Mouse (Mus musculus) CH12.LX (cell line): ENCODE measurements around the gene Nynrin. TPM values are rescaled to one million over a fixed set of nuclear protein-coding genes. Genes with fewer than 3 reads are reported as not detected.

Source experiments
- DNase-seq: peaks from one replicate; pipeline ENCODE4 v3.0.0-alpha.2; 2013; ENCODE audit errors: extremely low read depth
- H3K27ac ChIP-seq: 2 replicates; pipeline ENCODE4 v1.5.1; 2012; ENCODE audit warnings: low read depth, mild to moderate bottlenecking, control low read depth, moderate library complexity; ENCODE audit not compliant: insufficient read depth
- H3K27me3 ChIP-seq: replicated peaks from 2 replicates; pipeline ENCODE3; 2012; ENCODE audit warnings: inconsistent platforms
- H3K36me3 ChIP-seq, 2 experiments: replicated peaks in 1 of 2; 2 replicates each; pipeline versions ENCODE3 to v1.6.1; 2012; ENCODE audit warnings: inconsistent platforms in 1 of 2, low read length in 1 of 2, mild to moderate bottlenecking in 1 of 2, mixed read lengths in 1 of 2, moderate library complexity in 1 of 2; ENCODE audit not compliant: control insufficient read depth in 1 of 2, insufficient read depth in 1 of 2
- H3K4me1 ChIP-seq, 2 experiments: 2 replicates each; pipeline ENCODE4 v1.6.1; 2012; ENCODE audit warnings: inconsistent platforms in 1 of 2, moderate library complexity in 1 of 2; ENCODE audit not compliant: insufficient read depth in 2 of 2, control insufficient read depth in 1 of 2
- H3K4me2 ChIP-seq: 2 replicates; pipeline ENCODE4 v1.6.1; 2012; ENCODE audit warnings: low read depth, mild to moderate bottlenecking, control low read depth; ENCODE audit not compliant: poor library complexity, insufficient read depth, severe bottlenecking
- H3K4me3 ChIP-seq, 3 experiments: fragments of 150-350 bp in 1 of 3; sonication (generic) in 1 of 3; replicated peaks in 1 of 3; 2 replicates each; pipeline versions ENCODE3 to v1.5.1; 2011 to 2012; ENCODE audit warnings: low read depth in 2 of 3, low read length in 2 of 3, mild to moderate bottlenecking in 2 of 3, moderate library complexity in 2 of 3, control low read depth in 1 of 3, improper control_type of control experiment in 1 of 3, inconsistent platforms in 1 of 3, mixed read lengths in 1 of 3; ENCODE audit not compliant: poor library complexity in 1 of 3
- H3K79me2 ChIP-seq: replicated peaks from 2 replicates; pipeline ENCODE4 v1.6.1; 2012; ENCODE audit warnings: mild to moderate bottlenecking, moderate library complexity; ENCODE audit not compliant: control insufficient read depth, poor library complexity, insufficient read depth, severe bottlenecking; ENCODE audit errors: extremely low read depth
- H3K9ac ChIP-seq: 2 replicates; pipeline ENCODE4 v1.6.1; 2012; ENCODE audit warnings: low read depth, mild to moderate bottlenecking, control low read depth, moderate library complexity; ENCODE audit not compliant: insufficient read depth
- H3K9me3 ChIP-seq: replicated peaks from 2 replicates; pipeline ENCODE3; 2012; ENCODE audit warnings: low read length, inconsistent platforms, mixed read lengths
- BHLHE40 ChIP-seq: IDR thresholded peaks from 2 replicates; pipeline ENCODE4 v1.6.1; 2011; ENCODE audit warnings: mild to moderate bottlenecking, low read depth, low read length, improper control_type of control experiment
- CHD1 ChIP-seq: IDR thresholded peaks from 2 replicates; pipeline ENCODE4 v1.6.1; 2012; ENCODE audit warnings: low read depth, low read length, improper control_type of control experiment, inconsistent platforms
- CHD2 ChIP-seq: IDR thresholded peaks from 2 replicates; pipeline ENCODE4 v1.6.1; 2011; ENCODE audit warnings: low read length, improper control_type of control experiment
- CTCF ChIP-seq, 2 experiments: IDR thresholded peaks in 1 of 2; conservative IDR thresholded peaks in 1 of 2; 2 replicates each; pipeline ENCODE4 v1.5.1; 2011 to 2012; ENCODE audit warnings: low read depth in 2 of 2, low read length in 2 of 2, improper control_type of control experiment in 1 of 2, inconsistent platforms in 1 of 2, mild to moderate bottlenecking in 1 of 2, moderate library complexity in 1 of 2
- E2F4 ChIP-seq: IDR thresholded peaks from 2 replicates; pipeline ENCODE4 v1.6.1; 2011; ENCODE audit warnings: low read depth, low read length, improper control_type of control experiment; ENCODE audit not compliant: insufficient replicate concordance
- ELF1 ChIP-seq: IDR thresholded peaks from 2 replicates; pipeline ENCODE4 v1.6.1; 2014; ENCODE audit warnings: low read depth, mild to moderate bottlenecking, inconsistent platforms, low read length, improper control_type of control experiment
- EP300 ChIP-seq: IDR thresholded peaks from 2 replicates; pipeline ENCODE4 v1.6.1; 2011; ENCODE audit warnings: low read length, improper control_type of control experiment
- ETS1 ChIP-seq: conservative IDR thresholded peaks from 2 replicates; pipeline ENCODE4 v1.6.1; 2012; ENCODE audit warnings: low read depth, mild to moderate bottlenecking, inconsistent platforms, low read length, improper control_type of control experiment, moderate library complexity
- GABPA ChIP-seq: IDR thresholded peaks from 2 replicates; pipeline ENCODE4 v1.6.1; 2012; ENCODE audit warnings: low read depth, low read length, improper control_type of control experiment, inconsistent platforms; ENCODE audit not compliant: insufficient replicate concordance
- HCFC1 ChIP-seq: IDR thresholded peaks from 2 replicates; pipeline ENCODE4 v1.6.1; 2012; ENCODE audit warnings: low read depth, mild to moderate bottlenecking, inconsistent platforms, low read length, improper control_type of control experiment
- JUN ChIP-seq: IDR thresholded peaks from 2 replicates; pipeline ENCODE4 v1.6.1; 2011; ENCODE audit warnings: low read depth, mild to moderate bottlenecking, low read length, improper control_type of control experiment, moderate library complexity; ENCODE audit not compliant: insufficient read depth
- JUND ChIP-seq: conservative IDR thresholded peaks from 2 replicates; pipeline ENCODE4 v1.6.1; 2011; ENCODE audit warnings: low read depth, low read length, improper control_type of control experiment
- KAT2A ChIP-seq: IDR thresholded peaks from 2 replicates; pipeline ENCODE4 v1.6.1; 2012; ENCODE audit warnings: low read length, improper control_type of control experiment, inconsistent platforms; ENCODE audit not compliant: insufficient replicate concordance
- MAFK ChIP-seq: IDR thresholded peaks from 2 replicates; pipeline ENCODE4 v1.6.1; 2011; ENCODE audit warnings: low read length, improper control_type of control experiment; ENCODE audit not compliant: insufficient replicate concordance
- MAZ ChIP-seq: IDR thresholded peaks from 2 replicates; pipeline ENCODE4 v1.6.1; 2012; ENCODE audit warnings: low read depth, mild to moderate bottlenecking, inconsistent platforms, low read length, improper control_type of control experiment, moderate library complexity
- MEF2A ChIP-seq: IDR thresholded peaks from 2 replicates; pipeline ENCODE4 v1.6.1; 2014; ENCODE audit warnings: low read depth, mild to moderate bottlenecking, inconsistent platforms, low read length, improper control_type of control experiment, borderline replicate concordance
- MXI1 ChIP-seq: IDR thresholded peaks from 2 replicates; pipeline ENCODE4 v1.6.1; 2011; ENCODE audit warnings: mild to moderate bottlenecking, low read depth, low read length, improper control_type of control experiment
- NELFE ChIP-seq: IDR thresholded peaks from 2 replicates; pipeline ENCODE4 v1.6.1; 2011; ENCODE audit warnings: low read depth, low read length, improper control_type of control experiment
- NRF1 ChIP-seq: IDR thresholded peaks from 2 replicates; pipeline ENCODE4 v1.6.1; 2014; ENCODE audit warnings: low read depth, mild to moderate bottlenecking, inconsistent platforms, low read length, improper control_type of control experiment, moderate library complexity
- PAX5 ChIP-seq: IDR thresholded peaks from 2 replicates; pipeline ENCODE4 v1.6.1; 2012; ENCODE audit warnings: low read length, inconsistent platforms, mixed read lengths
- POLR2A ChIP-seq: IDR thresholded peaks from 2 replicates; pipeline ENCODE4 v1.6.1; 2011; ENCODE audit warnings: low read depth, mild to moderate bottlenecking, improper control_type of control experiment, low read length
- POLR2AphosphoS2 ChIP-seq: IDR thresholded peaks from 2 replicates; pipeline ENCODE4 v1.6.1; 2011; ENCODE audit warnings: low read depth, low read length, improper control_type of control experiment
- RAD21 ChIP-seq: IDR thresholded peaks from 2 replicates; pipeline ENCODE4 v1.6.1; 2011; ENCODE audit warnings: low read depth, mild to moderate bottlenecking, low read length, improper control_type of control experiment, moderate library complexity
- RCOR1 ChIP-seq: conservative IDR thresholded peaks from 2 replicates; pipeline ENCODE4 v1.6.1; 2012; ENCODE audit warnings: low read depth, mild to moderate bottlenecking, inconsistent platforms, low read length, improper control_type of control experiment
- SMC3 ChIP-seq: IDR thresholded peaks from 2 replicates; pipeline ENCODE4 v1.6.1; 2011; ENCODE audit warnings: low read depth, low read length, improper control_type of control experiment
- TBP ChIP-seq: conservative IDR thresholded peaks from 2 replicates; pipeline ENCODE4 v1.6.1; 2011; ENCODE audit warnings: low read depth, low read length, improper control_type of control experiment
- TCF12 ChIP-seq: IDR thresholded peaks from 2 replicates; pipeline ENCODE4 v1.6.1; 2014; ENCODE audit warnings: low read depth, mild to moderate bottlenecking, inconsistent platforms, low read length, improper control_type of control experiment
- USF1 ChIP-seq: IDR thresholded peaks from 2 replicates; pipeline ENCODE4 v1.6.1; 2014; ENCODE audit warnings: low read depth, mild to moderate bottlenecking, inconsistent platforms, low read length, improper control_type of control experiment
- ZC3H11A ChIP-seq: IDR thresholded peaks from 2 replicates; pipeline ENCODE4 v1.6.1; 2012; ENCODE audit warnings: low read depth, mild to moderate bottlenecking, inconsistent platforms, low read length, improper control_type of control experiment
- ZKSCAN1 ChIP-seq: IDR thresholded peaks from 2 replicates; pipeline ENCODE4 v1.6.1; 2012; ENCODE audit warnings: low read depth, inconsistent platforms, low read length, improper control_type of control experiment, borderline replicate concordance
- ZMIZ1 ChIP-seq: IDR thresholded peaks from 2 replicates; pipeline ENCODE4 v1.6.1; 2012; ENCODE audit warnings: low read depth, mild to moderate bottlenecking, inconsistent platforms, low read length, improper control_type of control experiment
- ZNF384 ChIP-seq: IDR thresholded peaks from 2 replicates; pipeline ENCODE4 v1.6.1; 2012; ENCODE audit warnings: low read depth, low read length, improper control_type of control experiment, inconsistent platforms
- dilution Hi-C: fragments of 300-500 bp; cut with MboI; formaldehyde crosslinking; loops from 2 replicates; pipeline ENCODE4 v1.14.3; 2020; ENCODE audit warnings: low sequenced_read_pairs; ENCODE audit not compliant: extremely low pct_unique_long_range_greater_than_20kb, extremely low pct_ligation_motif_present
- in situ Hi-C: fragments of 300-500 bp; cut with MboI; formaldehyde crosslinking; loops from 3 replicates; pipeline ENCODE4 v1.14.3; 2019; ENCODE audit warnings: low sequenced_read_pairs, low pct_ligation_motif_present, low pct_unique_long_range_greater_than_20kb, mixed read lengths
- polyA plus RNA-seq: library from polyadenylated mRNA; unstranded; fragments of >175 nt; gene quantifications from 2 replicates; pipeline ENCODE4 v1.2.1, GENCODE M21; 2012; ENCODE audit warnings: low read depth; ENCODE audit not compliant: insufficient read length
- total RNA-seq, 2 experiments: library from RNA; depleted of rRNA; stranded (reverse); fragments of 300-350 nt in 1 of 2; fragments of >200 nt in 1 of 2; gene quantifications; 2 replicates each; pipeline ENCODE4 v1.2.3; 2012 to 2014

The Nynrin gene
- total and polyA plus RNA-seq, 3 experiments = under 0.01 to 0.10 TPM; not detected in 1

DNA sequence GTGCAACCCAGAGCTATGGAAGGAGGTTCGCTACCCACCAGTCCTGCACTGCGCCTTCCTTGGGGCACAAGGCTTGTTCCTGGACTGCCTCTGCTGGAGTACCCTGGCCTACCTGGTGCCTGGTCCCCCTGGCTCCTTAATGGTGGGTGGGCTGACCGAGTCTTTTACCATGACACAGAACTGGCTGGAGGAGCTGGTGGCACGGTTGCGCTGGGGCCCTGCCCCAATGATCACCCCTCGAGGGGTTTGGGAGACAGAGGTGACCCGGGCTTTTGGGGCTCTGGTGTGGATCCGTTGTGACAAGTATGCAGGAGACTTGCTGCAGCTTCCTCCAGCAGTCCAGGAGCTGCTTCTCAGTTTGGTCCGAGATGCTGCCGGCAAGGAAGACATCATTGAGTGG, 9.2 kb downstream of the Nynrin start:
- no peaks in the 10 kb centered on the region for H3K36me3 ChIP-seq
- no peak overlapping the region for H3K9ac ChIP-seq
- peaks cover 2 to 13% of the 10 kb centered on the region in 2 experiments; a peak in 3 of 4 replicates for H3K4me1 ChIP-seq
- no peaks in the 10 kb centered on the region for H3K79me2 ChIP-seq
- TF ChIP-seq MAFK (no peak), HCFC1 (no peak), ZKSCAN1 (no peak), NELFE (no peak), USF1 (no peak), ELF1 (no peak), BHLHE40 (no peak), CHD2 (no peak), KAT2A (no peak), POLR2AphosphoS2 (no peak), MEF2A (no peak), TBP (no peak), EP300 (no peak), RCOR1 (no peak), ZC3H11A (no peak), CTCF (conservative IDR thresholded peaks at IDR 0.05 in 1 of 2, IDR thresholded peaks at IDR 0.05 in 1 of 2; ENCODE audit: low read depth in 2 of 2, low read length in 2 of 2) (no peak), GABPA (no peak), MAZ (no peak), E2F4 (no peak), NRF1 (no peak)
- TF ChIP-seq, all 38 proteins: peak for 0
- in situ Hi-C loops = loop anchor here (5.0 kb wide), 1 partner anchor 41 kb away; the partner anchor contains the start of gene Nfatc4
- dilution Hi-C loops = no loop called here
- Histone ChIP-seq H3K4me3 (no peak overlapping the region), H3K27me3 (peaks cover 17% of the 10 kb centered on the region), H3K9me3 (no peaks in the 10 kb centered on the region), H3K27ac (no peak overlapping the region), H3K4me2 (no peak overlapping the region)
- no peak for DNase-seq

DNA sequence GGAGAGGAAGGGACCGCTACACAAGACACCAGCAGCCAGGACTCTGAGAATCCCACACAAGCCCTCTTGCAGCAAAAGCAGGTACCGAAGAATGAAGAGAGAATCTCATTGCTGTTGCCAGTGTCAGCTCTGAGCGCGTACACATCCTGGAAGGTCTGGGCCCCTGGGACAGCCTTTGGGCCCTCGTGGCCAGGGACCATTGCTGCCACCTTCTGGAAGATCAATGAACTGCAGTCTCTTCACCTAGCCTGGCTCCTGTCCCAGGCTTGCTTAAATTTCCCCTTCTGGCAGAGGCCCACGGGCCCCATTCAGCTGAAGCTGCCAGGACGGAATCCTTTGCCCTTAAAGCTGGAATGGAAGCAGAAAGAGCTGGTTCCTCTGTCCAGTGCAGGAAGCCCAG, 10.0 kb downstream of the Nynrin start:
- Histone ChIP-seq H3K79me2 (no peaks in the 10 kb centered on the region), H3K27ac (no peak overlapping the region), H3K4me1 (peaks cover 10 to 21% of the 10 kb centered on the region in 2 experiments), H3K4me3 (no peak overlapping the region), H3K27me3 (peaks cover 17% of the 10 kb centered on the region), H3K9me3 (no peaks in the 10 kb centered on the region), H3K36me3 (no peaks in the 10 kb centered on the region), H3K4me2 (no peak overlapping the region), H3K9ac (no peak overlapping the region)
- in situ Hi-C loops (loop anchor here (5.0 kb wide), 1 partner anchor 41 kb away; the partner anchor contains the start of gene Nfatc4), dilution Hi-C loops (no loop called here)
- peak; percentile 84 for DNase-seq
- TF ChIP-seq TBP = no peak
- no peak for TF ChIP-seq JUND
- TF ChIP-seq JUN = no peak
- TF ChIP-seq MAZ = no peak
- TF ChIP-seq TCF12 = no peak
- TF ChIP-seq CTCF (conservative IDR thresholded peaks at IDR 0.05 in 1 of 2, IDR thresholded peaks at IDR 0.05 in 1 of 2; ENCODE audit: low read depth in 2 of 2, low read length in 2 of 2) = peak; percentile 77 to 93; a peak in 3 of 4 replicates
- no peak for TF ChIP-seq E2F4
- TF ChIP-seq MAFK = no peak
- no peak for TF ChIP-seq PAX5
- no peak for TF ChIP-seq ZC3H11A
- peak; percentile 18; the same call in 1 of the 2 replicates for TF ChIP-seq NELFE
- TF ChIP-seq SMC3 = peak; percentile 87
- peak; percentile 23; the same call in 1 of the 2 replicates for TF ChIP-seq MEF2A
- TF ChIP-seq RAD21 = peak; percentile 84
- TF ChIP-seq POLR2A = no peak
- no peak for TF ChIP-seq ZNF384
- no peak for TF ChIP-seq RCOR1
- no peak for TF ChIP-seq CHD1
- TF ChIP-seq ETS1 = no peak
- no peak for TF ChIP-seq ZMIZ1
- TF ChIP-seq MXI1 = no peak
- TF ChIP-seq KAT2A = no peak
- no peak for TF ChIP-seq GABPA
- TF ChIP-seq POLR2AphosphoS2 = no peak
